Mouse (Mus musculus): ENCODE measurements at regions not wholly inside any gene's neighbourhood (a gene's known extent, or its start where the extent isn't known, plus 50 kb on each side); places are given as distances from the start of the nearest gene placed in this dataset.

DNA sequence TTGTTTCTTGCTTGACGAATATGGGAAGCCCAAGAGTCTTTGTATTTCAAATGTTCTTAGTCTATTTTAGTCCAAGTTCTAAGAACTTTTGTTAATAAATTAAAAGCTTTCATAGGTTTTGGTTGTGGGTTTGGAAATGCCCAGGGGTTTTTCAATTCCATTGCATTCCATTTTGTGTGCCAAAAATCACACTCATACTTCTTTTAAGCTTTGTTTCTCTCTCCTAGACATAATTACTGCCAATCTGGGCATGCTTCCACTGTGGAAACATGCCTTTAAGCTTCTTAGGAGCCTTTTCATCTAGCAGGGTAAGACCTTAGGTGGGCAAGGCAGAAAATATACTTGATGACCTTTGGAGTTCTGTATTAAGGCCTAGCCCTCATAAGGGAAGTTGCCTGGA, 70.4 kb upstream of the C1qtnf3 start:
- WGBS: 67% methylated on average over 1 of the region's 1 CpGs
- Histone ChIP-seq H3K27ac (no peak overlapping the region), H3K36me3 (no peaks in the 10 kb centered on the region), H3K9me3 (replicated peaks) (no peaks in the 10 kb centered on the region; the same call in 1 of the 2 replicates), H3K9ac (no peak overlapping the region), H3K4me2 (no peak overlapping the region), H3K27me3 (no peaks in the 10 kb centered on the region), H3K4me3 (no peak overlapping the region), H3K4me1 (replicated peaks) (no peaks in the 10 kb centered on the region)
- no peak for ATAC-seq (replicated peaks; ENCODE audit: insufficient number of reproducible peaks, insufficient read depth, low FRiP score, low read depth)

DNA sequence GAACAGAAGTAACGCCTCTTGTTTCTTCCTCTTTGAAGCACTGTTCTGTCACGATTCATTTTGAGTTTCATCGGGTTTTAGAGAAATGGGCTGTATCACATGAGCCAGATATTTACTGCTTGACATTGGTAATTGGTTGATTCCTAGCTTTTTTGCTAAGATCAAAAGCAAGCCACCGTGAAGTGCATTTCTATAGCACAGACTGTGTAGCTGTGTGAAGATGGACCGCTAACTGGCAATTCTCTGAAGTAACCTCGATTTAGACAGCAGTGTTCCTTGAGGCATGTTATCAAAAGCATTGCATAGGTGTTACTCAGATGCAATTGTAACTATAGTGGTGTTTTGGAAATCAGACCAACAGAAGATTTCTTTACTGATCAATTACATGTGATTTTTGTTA, 64.1 kb upstream of the C1qtnf3 start:
- H3K9me3 ChIP-seq (replicated peaks): peaks cover 3% of the 10 kb centered on the region
- no peak overlapping the region for H3K4me2 ChIP-seq
- no peaks in the 10 kb centered on the region for H3K36me3 ChIP-seq
- H3K9ac ChIP-seq: no peak overlapping the region
- H3K4me1 ChIP-seq (replicated peaks): peaks cover 7% of the 10 kb centered on the region; the same call in 1 of the 2 replicates
- no peak overlapping the region for H3K4me3 ChIP-seq
- WGBS: 86% methylated on average over 6 of the region's 6 CpGs
- no peak for ATAC-seq (replicated peaks; ENCODE audit: insufficient number of reproducible peaks, insufficient read depth, low FRiP score, low read depth)
- no peak overlapping the region for H3K27ac ChIP-seq
- H3K27me3 ChIP-seq: no peaks in the 10 kb centered on the region

- 31% methylated on average over 8 of the region's 8 CpGs for WGBS
- Histone ChIP-seq H3K9ac (no peak overlapping the region), H3K4me3 (no peak overlapping the region), H3K36me3 (no peaks in the 10 kb centered on the region), H3K27ac (peak overlapping the region; percentile 48), H3K27me3 (no peaks in the 10 kb centered on the region), H3K4me1 (replicated peaks) (peaks cover 7% of the 10 kb centered on the region; the same call in 1 of the 2 replicates), H3K9me3 (replicated peaks) (peaks cover 3% of the 10 kb centered on the region; the same call in 1 of the 2 replicates), H3K4me2 (no peak overlapping the region)
- peak; percentile 67 for ATAC-seq (replicated peaks; ENCODE audit: insufficient number of reproducible peaks, insufficient read depth, low FRiP score, low read depth)
Measured at GRCm38 (mm10) chr15:10890220-10890921, 61.8 kb upstream of the C1qtnf3 start.

DNA sequence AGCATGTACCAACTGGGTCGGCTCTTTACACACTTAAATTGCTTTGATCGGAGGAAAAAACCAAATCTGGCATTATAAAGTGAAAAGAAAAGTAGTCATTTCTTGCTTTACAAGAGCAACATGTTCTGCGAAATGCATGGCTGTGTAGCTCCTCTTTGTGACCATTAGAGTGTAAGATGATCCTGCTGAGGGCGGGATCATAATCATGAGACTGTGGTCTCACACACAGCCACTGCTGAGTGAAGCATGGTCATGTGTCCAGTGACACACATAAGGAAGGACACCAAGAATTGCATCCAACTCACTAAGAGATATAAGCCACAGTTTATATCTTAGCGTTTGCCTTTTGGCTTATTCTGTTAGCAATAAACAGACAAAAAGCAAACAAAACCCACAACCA, 53.8 kb upstream of the C1qtnf3 start:
- WGBS: 76% methylated on average over 5 of the region's 5 CpGs
- H3K9ac ChIP-seq: no peak overlapping the region
- no peaks in the 10 kb centered on the region for H3K4me1 ChIP-seq (replicated peaks)
- H3K27ac ChIP-seq: no peak overlapping the region
- H3K4me2 ChIP-seq: no peak overlapping the region
- no peak for ATAC-seq (replicated peaks; ENCODE audit: insufficient number of reproducible peaks, insufficient read depth, low FRiP score, low read depth)
- H3K4me3 ChIP-seq: no peak overlapping the region
- H3K9me3 ChIP-seq (replicated peaks): no peaks in the 10 kb centered on the region
- H3K36me3 ChIP-seq: no peaks in the 10 kb centered on the region
- H3K27me3 ChIP-seq: no peaks in the 10 kb centered on the region

DNA sequence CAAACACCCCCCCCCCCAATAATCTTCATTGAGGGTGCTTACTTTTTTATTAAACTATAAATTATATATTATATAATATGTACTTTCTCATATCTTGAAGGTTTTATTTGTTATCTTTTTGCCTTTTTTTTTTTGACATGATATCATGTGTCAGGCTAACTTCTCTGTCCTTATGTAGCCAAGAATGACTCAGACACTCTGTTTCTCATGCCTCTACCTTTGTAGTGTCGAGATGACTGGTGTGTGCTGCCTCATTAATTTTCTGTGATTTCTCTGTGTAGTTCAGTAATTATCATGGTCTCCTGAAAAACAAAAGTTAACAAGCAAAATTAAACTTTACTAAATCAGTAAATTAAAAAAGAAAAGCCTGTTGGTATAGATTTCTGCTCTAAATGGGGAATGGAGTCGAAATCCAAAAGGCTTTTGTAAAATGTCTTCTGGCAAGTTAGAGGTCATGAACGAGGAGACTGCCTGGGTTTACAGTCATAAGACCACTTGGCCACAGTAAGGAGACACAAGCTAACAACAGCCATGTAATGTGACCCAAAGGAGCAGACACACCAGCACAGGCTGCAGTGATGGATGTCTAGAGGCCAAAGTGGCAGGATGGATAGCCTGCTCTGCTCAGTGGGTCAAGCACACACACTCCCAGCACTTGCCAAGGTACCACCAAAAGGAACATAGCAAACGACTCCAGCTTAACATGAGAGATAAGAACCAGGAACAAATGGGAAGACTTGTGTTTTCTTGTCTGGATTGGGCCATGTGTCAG, 53.2 kb upstream of the C1qtnf3 start:
- Histone ChIP-seq H3K27me3 (no peaks in the 10 kb centered on the region), H3K36me3 (no peaks in the 10 kb centered on the region), H3K9ac (no peak overlapping the region), H3K4me2 (no peak overlapping the region), H3K27ac (no peak overlapping the region), H3K4me3 (no peak overlapping the region), H3K9me3 (replicated peaks) (no peaks in the 10 kb centered on the region), H3K4me1 (replicated peaks) (no peaks in the 10 kb centered on the region)
- ATAC-seq (replicated peaks; ENCODE audit: insufficient number of reproducible peaks, insufficient read depth, low FRiP score, low read depth): no peak
- WGBS: 54% methylated on average over 4 of the region's 4 CpGs

DNA sequence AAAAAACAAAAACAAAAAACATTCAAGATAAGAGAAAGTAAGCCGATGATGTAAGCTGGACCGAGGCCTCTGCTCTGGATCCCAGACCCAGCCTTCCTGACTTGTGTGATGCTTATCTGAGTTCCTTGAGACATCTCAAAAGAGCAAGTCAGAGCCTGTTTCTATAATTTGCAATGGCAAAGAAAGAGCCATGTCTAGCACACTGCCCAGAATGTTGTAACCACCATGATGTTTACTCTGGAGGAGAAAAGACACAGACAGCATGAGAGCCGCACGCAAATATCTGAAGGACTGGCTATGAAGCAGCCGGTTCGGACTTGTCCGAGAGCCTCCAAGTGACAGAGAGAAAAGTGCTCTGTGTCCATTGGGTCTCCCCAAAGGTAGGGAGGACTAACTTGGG, 52.2 kb upstream of the C1qtnf3 start:
- Histone ChIP-seq H3K9ac (no peak overlapping the region), H3K4me1 (replicated peaks) (no peaks in the 10 kb centered on the region), H3K4me3 (no peak overlapping the region), H3K36me3 (no peaks in the 10 kb centered on the region), H3K9me3 (replicated peaks) (no peaks in the 10 kb centered on the region), H3K27me3 (no peaks in the 10 kb centered on the region), H3K27ac (no peak overlapping the region), H3K4me2 (no peak overlapping the region)
- WGBS: 83% methylated on average over 7 of the region's 7 CpGs
- ATAC-seq (replicated peaks; ENCODE audit: insufficient number of reproducible peaks, insufficient read depth, low FRiP score, low read depth): no peak

DNA sequence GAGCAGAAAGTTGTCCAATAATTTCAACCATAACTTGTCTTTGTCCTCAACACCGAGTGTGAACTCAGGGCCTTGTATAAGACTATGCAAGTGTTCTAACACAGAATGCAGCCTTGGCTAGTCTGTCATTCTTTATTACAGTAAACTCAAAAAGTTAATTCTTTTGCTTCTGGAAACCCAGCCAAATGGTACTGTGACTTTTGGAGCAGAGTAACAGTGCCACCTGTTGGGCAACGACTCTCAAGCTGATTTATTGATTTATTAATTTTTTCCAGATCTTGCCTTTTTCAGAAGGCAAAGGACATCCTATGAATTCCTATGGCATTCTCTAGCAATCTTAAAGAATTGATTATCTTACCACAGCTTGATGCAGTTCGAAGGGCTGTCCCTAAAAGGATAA, 51.1 kb upstream of the C1qtnf3 start:
- WGBS: 33% methylated on average over 3 of the region's 3 CpGs

GRCm38 (mm10) chr15:10901745-10902262, 50.3 kb upstream of the C1qtnf3 start:
- no peaks in the 10 kb centered on the region for H3K9me3 ChIP-seq (replicated peaks)
- H3K9ac ChIP-seq: no peak overlapping the region
- H3K4me3 ChIP-seq: no peak overlapping the region
- no peak overlapping the region for H3K4me2 ChIP-seq
- 54% methylated on average over 1 of the region's 1 CpGs for WGBS
- no peak for ATAC-seq (replicated peaks; ENCODE audit: insufficient number of reproducible peaks, insufficient read depth, low FRiP score, low read depth)
- no peaks in the 10 kb centered on the region for H3K36me3 ChIP-seq
- no peaks in the 10 kb centered on the region for H3K4me1 ChIP-seq (replicated peaks)
- no peak overlapping the region for H3K27ac ChIP-seq
- no peaks in the 10 kb centered on the region for H3K27me3 ChIP-seq

More for the DNA sequence above, 51.1 kb upstream of the C1qtnf3 start:
- H3K4me3 ChIP-seq: no peak overlapping the region
- no peak for ATAC-seq (replicated peaks; ENCODE audit: insufficient number of reproducible peaks, insufficient read depth, low FRiP score, low read depth)
- H3K4me2 ChIP-seq: no peak overlapping the region
- H3K36me3 ChIP-seq: no peaks in the 10 kb centered on the region
- no peak overlapping the region for H3K27ac ChIP-seq
- no peaks in the 10 kb centered on the region for H3K4me1 ChIP-seq (replicated peaks)
- H3K9me3 ChIP-seq (replicated peaks): no peaks in the 10 kb centered on the region
- H3K9ac ChIP-seq: no peak overlapping the region
- H3K27me3 ChIP-seq: no peaks in the 10 kb centered on the region
